Mouse (Mus musculus) cerebellum, adult 2 months (tissue): ENCODE results near the gene Gsdma2.

Source experiments
- CTCF ChIP-seq: fragments of 200-500 bp; IDR thresholded peaks from 2 replicates; pipeline ENCODE4 v1.5.1; 2011; ENCODE audit warnings: low read depth, mild to moderate bottlenecking, control low read depth, low read length, moderate library complexity, borderline replicate concordance; ENCODE audit not compliant: insufficient read depth
- POLR2A ChIP-seq: fragments of 200-500 bp; IDR thresholded peaks from 2 replicates; pipeline ENCODE4 v1.6.1; 2011; ENCODE audit warnings: low read length, control low read depth, borderline replicate concordance; ENCODE audit not compliant: insufficient read depth

GRCm38 (mm10) chr11:98599291-98599690 is 47.3 kb upstream of the Gsdma2 start:
- TF ChIP-seq POLR2A, result no peak
- TF ChIP-seq CTCF, result no peak
